Mouse (Mus musculus): ENCODE data around the gene Pld1.
"Not testable (repeated sequence)": the region's sequence is repeated elsewhere in the genome, so short reads cannot be mapped to it uniquely, and the experiment has no call there.

Gene Pld1

GRCm38 (mm10) chr3:27941634-27942033 is 3.1 kb downstream of the Pld1 start:
- intact Hi-C loops (cut with DNase I) = no loop called here

DNA sequence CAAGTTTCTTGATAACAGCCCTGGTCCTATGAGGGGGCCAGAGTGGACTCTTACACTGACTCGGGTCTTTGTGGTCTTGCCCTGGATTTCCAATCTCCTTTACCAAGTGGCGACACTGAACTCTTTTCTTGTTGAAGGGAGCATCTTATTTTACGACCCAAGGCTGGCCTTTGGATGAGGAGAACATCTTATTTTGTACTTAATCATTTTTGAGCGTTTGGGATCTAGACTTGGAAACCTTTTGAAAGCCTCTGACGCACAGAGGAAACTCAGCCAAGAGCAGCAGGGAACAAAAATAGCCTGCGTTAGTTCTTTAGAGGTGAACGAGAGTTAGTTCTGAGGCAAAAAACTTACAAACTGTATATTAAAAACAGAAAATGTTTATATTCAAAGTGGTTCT is 4.5 kb downstream of the Pld1 start:
- intact Hi-C loops (cut with DNase I) = no loop called here

DNA sequence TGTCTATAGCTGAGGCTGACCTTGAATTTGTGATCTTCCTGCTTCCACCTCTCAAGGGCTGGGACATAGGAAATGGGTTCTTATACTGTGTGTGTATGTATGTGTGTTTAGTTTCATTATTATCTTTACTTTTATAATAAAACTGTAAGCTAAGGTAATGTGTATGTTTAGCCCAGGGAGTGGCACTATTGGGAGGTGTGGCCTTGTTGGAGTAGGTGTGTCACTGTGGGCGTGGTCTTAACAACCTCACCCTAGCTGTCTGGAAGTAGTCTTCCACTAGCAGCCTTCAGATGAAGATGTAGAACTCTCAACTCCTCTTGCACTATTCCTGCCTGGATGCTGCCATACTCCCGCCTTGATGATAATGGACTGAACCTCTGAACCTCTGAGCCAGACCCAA is 6.9 kb downstream of the Pld1 start:
- intact Hi-C loops (cut with DNase I) = not testable (repeated sequence)

- intact Hi-C loops (cut with DNase I) = no loop called here
These were observed 10.8 kb downstream of the Pld1 start for GRCm38 (mm10) chr3:27949175-27949872.

DNA sequence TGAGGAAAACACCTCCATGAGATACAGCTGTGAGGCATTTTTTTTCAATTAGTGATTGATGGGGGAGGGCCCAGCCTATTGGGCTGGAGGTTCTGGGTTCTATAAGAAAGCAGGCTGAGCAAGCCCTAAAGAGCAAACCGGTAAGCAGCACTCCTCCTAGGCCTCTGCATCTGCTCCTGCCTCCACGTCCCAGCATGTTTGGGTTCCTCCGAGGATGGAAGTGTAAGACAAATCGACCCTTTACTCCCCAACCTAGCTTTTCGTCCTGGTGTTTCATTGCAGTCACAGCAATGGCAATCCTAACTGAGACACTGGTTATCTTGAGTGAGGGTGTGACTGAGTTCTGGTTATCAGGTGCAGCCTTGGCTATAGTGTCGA is 11.4 kb downstream of the Pld1 start:
- intact Hi-C loops (cut with DNase I) = no loop called here

GRCm38 (mm10) chr3:27950726-27951125 is 12.2 kb downstream of the Pld1 start:
- intact Hi-C loops (cut with DNase I) = no loop called here

DNA sequence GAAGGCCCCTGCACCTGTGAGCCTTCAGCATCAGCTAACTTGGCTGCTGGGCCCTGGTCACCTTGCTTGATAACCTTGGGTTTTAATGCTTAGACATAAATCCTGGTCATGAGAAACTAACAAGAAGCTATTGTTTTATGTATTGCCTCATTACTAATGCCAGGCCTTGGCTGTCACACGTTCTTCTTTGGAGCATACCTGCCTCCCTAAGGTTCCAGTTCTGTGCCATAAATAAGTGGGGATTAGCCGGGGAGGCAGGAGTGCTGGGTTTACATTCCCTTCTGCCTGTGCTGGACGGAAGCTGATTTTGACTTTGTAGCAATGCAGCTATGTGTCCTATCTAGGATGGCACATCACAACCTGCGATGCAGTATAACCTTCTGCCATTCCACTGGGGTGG is 13.2 kb downstream of the Pld1 start:
- intact Hi-C loops (cut with DNase I) = no loop called here

GRCm38 (mm10) chr3:27956006-27956405 is 17.5 kb downstream of the Pld1 start:
- intact Hi-C loops (cut with DNase I) = no loop called here

DNA sequence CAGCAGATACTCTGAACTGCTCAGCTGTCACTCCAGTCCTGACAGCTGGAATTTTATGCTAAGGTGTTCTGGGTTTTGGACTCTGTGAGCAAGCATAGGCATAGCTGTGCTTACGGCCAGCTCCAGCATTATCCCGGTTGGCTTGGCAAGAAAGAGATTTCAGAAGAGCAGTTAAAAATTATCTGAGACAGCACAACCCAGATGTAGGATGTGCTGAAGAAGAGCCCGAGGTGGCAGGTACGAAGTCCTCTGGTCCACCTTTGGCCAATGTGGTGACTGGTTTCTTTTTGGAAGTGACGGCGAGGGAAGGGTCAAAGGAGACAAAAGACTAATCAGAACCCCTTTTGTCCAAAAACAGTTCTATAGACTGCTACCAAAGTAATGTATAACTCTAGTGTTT is 20.7 kb downstream of the Pld1 start:
- intact Hi-C loops (cut with DNase I) = no loop called here

GRCm38 (mm10) chr3:27961162-27961561 is 22.7 kb downstream of the Pld1 start:
- intact Hi-C loops (cut with DNase I) = no loop called here

DNA sequence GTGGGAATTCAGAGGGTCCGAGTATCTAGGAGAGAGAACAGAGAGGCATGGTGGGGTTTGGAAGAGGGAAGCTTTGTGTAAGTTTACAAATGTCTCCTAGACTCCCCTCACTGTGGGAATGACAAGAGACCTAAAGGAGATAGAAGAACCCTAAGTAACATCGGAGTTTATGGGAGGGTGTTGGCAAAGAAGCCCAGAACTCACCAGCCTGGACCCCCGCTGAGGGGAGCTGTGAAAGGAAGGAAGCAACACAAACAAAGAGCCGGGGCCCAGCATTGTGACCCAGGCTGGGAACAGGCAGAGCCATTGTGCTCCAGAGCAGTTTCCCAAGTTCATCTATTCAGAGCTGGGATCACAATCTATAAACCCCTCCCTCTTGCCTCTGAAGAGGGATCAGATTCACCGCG is 25.3 kb downstream of the Pld1 start:
- intact Hi-C loops (cut with DNase I) = no loop called here

DNA sequence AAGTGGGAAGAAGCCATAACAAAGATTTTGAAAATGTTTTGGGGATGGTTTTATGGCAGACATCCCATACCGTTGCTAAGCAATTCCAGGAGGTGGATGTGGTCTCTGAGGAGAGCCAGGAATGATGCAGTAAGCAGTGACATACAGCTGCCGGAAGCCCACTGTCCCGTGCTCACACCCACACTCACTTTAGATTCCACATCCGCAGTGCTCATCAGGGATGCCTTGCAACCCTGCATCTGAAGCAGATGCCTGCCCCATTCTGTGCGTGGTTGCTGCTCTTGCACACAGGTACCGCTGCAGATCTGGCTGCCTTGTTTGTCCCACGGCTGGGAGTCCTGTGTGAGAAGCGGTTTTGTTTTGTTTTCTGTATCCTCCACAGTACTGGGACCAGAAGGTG is 30.2 kb downstream of the Pld1 start:
- intact Hi-C loops (cut with DNase I) = no loop called here

DNA sequence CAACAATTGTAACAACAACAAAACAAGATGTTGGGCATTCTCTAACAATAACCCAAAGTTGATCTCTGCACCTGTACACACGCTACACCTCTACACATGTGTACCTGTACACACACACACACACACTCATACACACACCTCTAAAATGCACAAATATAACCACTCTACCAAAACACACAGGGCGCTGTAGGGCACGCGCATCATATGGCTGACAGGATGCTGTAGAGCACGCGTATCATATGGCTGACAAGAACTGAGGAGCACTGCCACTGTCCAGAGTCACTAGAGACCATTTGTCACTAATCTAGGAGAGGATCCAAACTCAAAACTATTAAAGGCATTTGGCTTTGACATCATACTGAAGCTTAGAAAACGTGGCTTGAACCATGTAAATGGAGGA is 35.4 kb downstream of the Pld1 start:
- intact Hi-C loops (cut with DNase I) = no loop called here

DNA sequence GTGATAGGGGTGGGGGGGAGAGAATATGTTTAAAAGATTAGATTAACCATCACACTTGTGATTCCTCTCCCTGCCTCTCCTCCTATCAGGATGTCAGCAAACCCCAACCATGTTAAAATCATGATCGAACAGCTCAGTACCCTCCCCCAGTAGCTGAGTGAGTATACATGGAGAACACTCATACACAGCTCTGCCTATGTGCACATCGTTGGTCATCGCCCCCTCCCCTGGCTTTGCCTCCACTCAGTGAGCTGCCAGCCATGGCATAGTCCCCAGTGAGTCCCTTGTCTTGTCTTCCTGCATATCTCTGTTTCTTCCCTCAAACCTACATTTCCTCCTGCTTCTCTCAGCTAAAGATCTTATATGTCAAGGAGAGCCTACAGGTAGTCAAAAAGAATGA is 36.5 kb downstream of the Pld1 start:
- intact Hi-C loops (cut with DNase I) = no loop called here

DNA sequence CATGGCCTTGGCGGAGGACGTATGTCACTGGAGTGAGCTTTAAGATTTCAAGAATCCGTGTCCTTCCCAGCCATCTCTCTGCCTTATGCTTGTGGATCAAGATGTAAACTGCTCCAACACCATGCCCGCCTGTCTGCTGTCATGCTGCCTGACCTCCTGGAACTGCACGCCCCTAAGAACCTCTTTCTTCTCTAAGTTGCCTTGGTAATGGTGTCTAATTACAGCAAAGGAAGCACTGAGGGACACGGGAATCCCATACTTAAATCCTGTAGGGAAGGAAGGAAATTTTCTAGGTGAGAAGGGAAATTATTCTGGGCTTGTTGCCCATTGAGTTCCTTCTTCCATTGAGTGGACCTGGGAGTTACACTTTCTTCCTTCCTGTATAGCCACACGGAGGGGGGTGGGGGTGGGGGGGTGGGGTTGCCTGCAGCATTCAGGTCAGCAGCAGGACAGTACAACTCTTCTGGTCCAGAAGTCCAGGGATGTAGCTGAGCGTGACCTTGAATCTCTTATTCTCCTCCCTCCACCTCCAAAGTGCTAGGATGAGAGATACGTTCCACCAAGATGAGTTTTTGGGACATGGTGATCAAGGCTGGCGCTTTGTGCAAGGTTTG is 38.5 kb downstream of the Pld1 start:
- intact Hi-C loops (cut with DNase I) = no loop called here

- intact Hi-C loops (cut with DNase I) = no loop called here
These were observed 39.7 kb downstream of the Pld1 start for GRCm38 (mm10) chr3:27978030-27978723.

DNA sequence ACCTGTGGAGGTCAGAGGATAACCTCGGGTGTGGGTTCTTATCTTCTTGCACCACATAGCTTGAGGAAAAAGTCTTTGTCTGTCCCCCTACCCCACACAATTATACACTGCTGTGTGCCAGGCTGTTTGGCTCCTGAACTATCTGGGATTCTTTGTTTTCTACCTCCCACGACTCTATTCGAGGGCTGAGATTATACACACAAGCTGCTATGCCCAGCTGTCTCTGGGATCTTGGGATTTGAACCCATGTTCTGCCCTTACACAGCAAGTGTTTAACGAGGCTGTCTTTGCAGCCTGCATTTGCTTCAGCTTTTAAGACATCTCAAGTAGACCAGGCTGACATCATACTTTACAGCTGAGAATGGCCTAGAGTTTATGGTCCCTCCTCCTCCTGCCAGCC is 43.1 kb downstream of the Pld1 start:
- intact Hi-C loops (cut with DNase I) = loop anchor here (5.0 kb wide), 1 partner anchor 766 kb away; no protein-coding TSS in a partner anchor

DNA sequence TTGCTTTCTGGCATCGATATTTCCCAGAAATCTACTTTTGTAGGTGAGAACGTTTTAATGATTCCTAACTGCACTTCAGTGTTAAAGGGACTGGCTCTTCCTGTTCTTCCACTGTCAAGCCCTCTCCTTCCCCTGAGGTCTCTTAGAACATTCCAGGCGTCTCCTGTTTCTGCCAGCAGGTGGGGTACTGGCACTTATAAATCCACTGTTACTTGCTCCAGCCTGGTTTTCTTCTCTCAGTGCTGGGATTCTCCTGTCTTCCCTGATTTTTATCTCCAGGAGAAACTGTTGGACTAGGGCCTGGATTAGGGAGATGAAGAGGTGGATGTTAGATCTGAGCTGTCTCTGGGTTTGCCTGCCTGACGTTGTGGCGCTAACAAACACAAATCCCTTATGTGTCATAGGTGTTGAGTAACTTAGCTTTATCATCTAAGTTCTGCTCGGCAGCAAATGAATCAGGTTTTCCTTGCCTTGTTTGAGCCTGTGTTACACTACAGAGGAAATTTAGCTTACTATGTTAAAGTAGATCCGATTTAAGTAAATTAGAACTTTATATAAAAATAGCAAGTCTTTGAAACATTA is 44.0 kb downstream of the Pld1 start:
- intact Hi-C loops (cut with DNase I) = loop anchor here (2.0 to 5.0 kb wide), 2 partner anchors 124 to 765 kb away; no protein-coding TSS in a partner anchor

DNA sequence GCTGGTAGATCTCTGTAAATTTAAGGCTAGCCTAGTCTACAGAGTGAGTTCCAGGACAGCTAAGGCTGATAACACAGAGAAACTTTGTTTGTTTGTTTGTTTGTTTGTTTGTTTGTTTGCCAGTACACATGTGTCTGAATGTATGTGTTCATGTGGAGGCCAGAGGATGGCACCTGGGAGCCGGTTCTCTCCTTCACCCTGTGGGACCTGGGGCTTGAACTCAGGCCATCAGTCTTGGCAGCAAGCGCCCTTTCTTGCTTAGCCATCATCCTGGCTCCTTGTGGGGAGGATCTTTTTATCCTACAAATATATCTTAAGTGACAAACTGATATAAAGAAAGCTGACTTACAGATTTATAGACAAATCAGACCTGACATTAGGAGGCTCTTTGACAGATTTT is 44.8 kb downstream of the Pld1 start:
- intact Hi-C loops (cut with DNase I) = loop anchor here (2.0 to 5.0 kb wide), 2 partner anchors 124 to 764 kb away; no protein-coding TSS in a partner anchor

DNA sequence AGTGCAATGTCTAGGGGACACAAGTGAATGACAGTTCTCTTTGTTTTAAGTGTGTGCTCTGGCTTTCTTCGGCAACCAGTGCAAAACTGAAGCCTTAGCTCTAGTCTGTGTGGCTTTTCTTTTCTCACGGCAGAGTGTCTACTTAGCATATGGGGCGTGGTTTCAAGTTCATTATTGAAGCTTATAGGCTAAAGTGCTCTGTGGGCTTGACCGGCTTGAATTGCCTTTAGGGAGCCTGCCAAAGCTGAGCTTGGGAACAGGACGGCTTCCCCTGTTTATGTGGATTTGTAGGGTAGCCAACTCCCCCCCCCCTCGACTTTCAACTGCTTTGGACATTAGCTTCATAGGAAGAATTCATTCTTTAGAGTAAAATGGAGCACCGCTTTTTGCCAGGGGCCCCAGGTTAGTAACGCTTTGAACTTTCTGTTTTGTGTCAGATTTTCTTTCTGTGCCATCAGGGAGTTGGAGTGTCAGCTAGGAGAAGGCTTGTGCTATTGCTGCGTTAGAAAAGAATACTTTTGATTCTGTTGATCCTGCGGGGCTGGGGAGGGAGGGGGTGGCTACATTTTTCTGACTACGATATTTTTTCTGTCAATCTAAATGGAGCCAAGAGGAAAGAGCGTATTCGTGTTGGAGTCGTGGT is 45.6 kb downstream of the Pld1 start:
- intact Hi-C loops (cut with DNase I) = loop anchor here (2.0 to 5.0 kb wide), 2 partner anchors 123 to 763 kb away; no protein-coding TSS in a partner anchor

GRCm38 (mm10) chr3:27984620-27985019 is 46.1 kb downstream of the Pld1 start:
- intact Hi-C loops (cut with DNase I) = loop anchor here (5.0 kb wide), 1 partner anchor 763 kb away; no protein-coding TSS in a partner anchor

All from adrenal gland (tissue).